Mouse (Mus musculus) neural tube, embryonic 12.5 days (tissue): ENCODE data around the gene Olfr1054. TPM values are rescaled to one million over a fixed set of nuclear protein-coding genes. Genes with fewer than 3 reads are reported as not detected.
"Not testable (repeated sequence)": the region's sequence is repeated elsewhere in the genome, so short reads cannot be mapped to it uniquely, and the experiment has no call there.

Experiments used
- ATAC-seq: fragments of 200-750 bp; cut with Nextera tagmentation; 2 replicates; pipeline ENCODE4 v1.8.0; 2017; ENCODE audit warnings: low read depth, mild to moderate bottlenecking, moderate TSS enrichment, moderate library complexity; ENCODE audit not compliant: low FRiP score
- H3K27ac ChIP-seq: fragments of 300-500 bp; sonication (generic); 2 replicates; pipeline ENCODE4 v1.5.1; 2016
- H3K27me3 ChIP-seq: fragments of 300-500 bp; sonication (generic); replicated peaks from 2 replicates; pipeline ENCODE4 v1.6.1; 2016; ENCODE audit warnings: mild to moderate bottlenecking
- H3K36me3 ChIP-seq: fragments of 300-500 bp; sonication (generic); 2 replicates; pipeline ENCODE4 v1.6.1; 2016; ENCODE audit warnings: mild to moderate bottlenecking
- H3K4me1 ChIP-seq: fragments of 300-500 bp; sonication (generic); 2 replicates; pipeline ENCODE4 v1.6.1; 2016
- H3K4me2 ChIP-seq: fragments of 300-500 bp; sonication (generic); replicated peaks from 2 replicates; pipeline ENCODE4 v1.6.1; 2016; ENCODE audit warnings: mild to moderate bottlenecking
- H3K4me3 ChIP-seq: fragments of 300-500 bp; sonication (generic); 2 replicates; pipeline ENCODE4 v1.5.1; 2016
- H3K9ac ChIP-seq: fragments of 300-500 bp; sonication (generic); 2 replicates; pipeline ENCODE4 v1.6.1; 2016; ENCODE audit warnings: mild to moderate bottlenecking
- H3K9me3 ChIP-seq: fragments of 300-500 bp; sonication (generic); 2 replicates; pipeline ENCODE4 v1.6.1; 2016; ENCODE audit warnings: mild to moderate bottlenecking
- WGBS: fragments of 180-500 bp; shearing (Covaris S2); methylation state at CpG from one replicate; pipeline ENCODE4 v1.1.7; 2016; 5-methylcytosine and 5-hydroxymethylcytosine counted together
- polyA plus RNA-seq: library from polyadenylated mRNA; unstranded; fragments of >200 nt; fragmentation: Nextera tagmentation; extraction: Ambion mirVana; gene quantifications from 2 replicates; pipeline ENCODE4 v1.2.1, GENCODE M21; 2016

Olfr1054 gene
- polyA plus RNA-seq, result not detected in 2 replicates

DNA sequence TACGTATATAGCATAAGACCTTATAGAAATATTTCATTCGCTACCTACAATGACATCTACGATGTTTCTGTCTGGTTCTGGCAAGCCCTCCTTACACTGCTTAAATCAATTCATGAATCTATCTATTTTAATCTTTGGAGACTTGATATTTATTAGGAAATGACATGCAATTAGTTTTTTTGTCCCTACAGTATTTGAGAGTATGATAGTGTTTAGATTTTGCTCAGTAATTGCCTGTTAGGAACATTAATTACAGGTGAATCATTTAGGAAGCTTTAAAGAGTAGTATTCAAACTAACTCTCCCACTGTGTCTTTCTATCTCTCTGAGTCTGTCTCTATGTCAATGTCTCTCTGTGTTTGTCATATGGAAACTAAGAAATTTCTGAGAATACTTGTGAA is at the start of gene Olfr1054:
Olfr1054 (minus strand) TSS at position 101 of the 400 bp plus-strand sequence.
- Histone ChIP-seq H3K4me1 (no peaks in the 10 kb centered on the region), H3K27me3 (no peaks in the 10 kb centered on the region), H3K4me2 (no peak within 1 kb of the TSS), H3K27ac (no peak within 1 kb of the TSS), H3K9me3 (no peaks in the 10 kb centered on the region), H3K4me3 (no peak within 1 kb of the TSS), H3K36me3 (no peaks in the 10 kb centered on the region), H3K9ac (no peak within 1 kb of the TSS)
- ATAC-seq, result no peak
- 85% methylated on average over 3 of the region's 3 CpGs for WGBS

DNA sequence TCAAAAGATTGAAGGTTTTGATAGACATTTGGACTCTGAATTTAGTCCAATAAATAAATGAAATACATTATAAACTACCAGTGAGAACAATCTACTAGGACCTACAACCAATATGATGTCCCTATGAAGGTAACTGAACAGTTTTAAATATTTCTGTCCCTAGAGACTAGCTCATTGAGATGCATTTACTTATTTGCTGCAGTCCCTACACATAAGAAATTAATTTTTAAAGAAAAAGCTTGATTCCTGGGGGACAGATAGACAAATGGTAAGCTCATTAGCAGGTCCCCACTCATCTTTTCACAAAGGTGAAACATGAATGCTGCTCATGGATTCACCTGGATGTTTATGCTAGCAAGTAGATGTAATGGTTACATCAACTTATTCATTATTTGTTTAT is 43.1 kb upstream of the Olfr1054 start, which contains the start of gene Olfr1057:
Olfr1057 (minus strand) TSS at position 101 of the 400 bp plus-strand sequence.
- H3K27ac ChIP-seq, result no peak within 1 kb of the TSS

DNA sequence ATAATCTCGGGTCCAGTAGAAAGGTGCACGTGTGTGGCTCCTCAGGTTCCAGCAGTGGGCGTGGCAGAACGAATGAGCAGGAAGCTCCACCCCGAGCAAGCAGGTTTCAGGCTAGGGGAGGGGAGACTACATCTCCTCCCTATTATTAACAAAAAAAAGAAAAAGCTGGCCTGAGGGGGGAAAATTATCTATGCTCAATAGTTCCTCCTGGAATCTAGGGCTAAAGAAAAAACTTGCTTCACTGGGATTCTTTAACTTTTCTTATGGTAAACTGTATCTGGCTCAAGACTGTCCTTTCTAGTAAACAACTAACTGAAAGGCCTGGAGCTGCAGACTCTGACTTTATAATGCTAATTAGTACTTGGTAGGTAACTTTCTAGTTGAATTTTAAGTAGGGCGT is 31.1 kb upstream of the Olfr1054 start:
- H3K4me2 ChIP-seq, H3K27ac ChIP-seq, H3K4me1 ChIP-seq, H3K9me3 ChIP-seq, ATAC-seq, H3K9ac ChIP-seq, H3K27me3 ChIP-seq, H3K4me3 ChIP-seq, H3K36me3 ChIP-seq: not testable (repeated sequence)
- no CpG with 5 or more reads among the region's 6 CpGs for WGBS

More for the DNA sequence above, 43.1 kb upstream of the Olfr1054 start, which contains the start of gene Olfr1057:
- no peaks in the 10 kb centered on the region for H3K36me3 ChIP-seq
- H3K9me3 ChIP-seq, result no peaks in the 10 kb centered on the region
- no peak within 1 kb of the TSS for H3K4me3 ChIP-seq
- H3K9ac ChIP-seq, result no peak within 1 kb of the TSS
- no peaks in the 10 kb centered on the region for H3K4me1 ChIP-seq
- H3K27me3 ChIP-seq, result no peaks in the 10 kb centered on the region
- no peak within 1 kb of the TSS for H3K4me2 ChIP-seq
- ATAC-seq, result no peak

DNA sequence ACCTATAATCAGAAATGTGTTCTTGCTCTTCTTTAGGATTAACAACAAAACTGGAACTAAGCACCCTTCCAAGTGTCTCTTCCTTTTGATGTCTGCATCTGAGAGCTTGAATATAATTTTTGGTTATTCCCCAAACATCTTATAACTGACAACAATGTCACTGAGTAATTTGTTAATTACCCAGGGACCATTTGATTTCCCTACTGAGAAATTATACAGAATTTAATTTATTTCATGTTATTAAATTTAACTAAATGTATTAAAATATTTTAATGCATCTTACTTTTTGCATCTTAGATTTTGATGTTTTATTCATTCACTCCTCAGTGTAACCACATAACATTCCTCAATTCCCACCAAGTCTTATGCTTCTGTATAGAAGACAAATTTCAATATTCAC is 27.1 kb upstream of the Olfr1054 start, which contains the start of gene Olfr1056:
Olfr1056 (minus strand) TSS at position 101 of the 400 bp plus-strand sequence.
- H3K4me3 ChIP-seq, result no peak within 1 kb of the TSS
- ATAC-seq, result no peak
- H3K4me1 ChIP-seq, result no peaks in the 10 kb centered on the region
- no peaks in the 10 kb centered on the region for H3K27me3 ChIP-seq
- no peaks in the 10 kb centered on the region for H3K9me3 ChIP-seq
- H3K4me2 ChIP-seq, result no peak within 1 kb of the TSS
- H3K9ac ChIP-seq, result no peak within 1 kb of the TSS
- H3K27ac ChIP-seq, result no peak within 1 kb of the TSS
- H3K36me3 ChIP-seq, result no peaks in the 10 kb centered on the region

DNA sequence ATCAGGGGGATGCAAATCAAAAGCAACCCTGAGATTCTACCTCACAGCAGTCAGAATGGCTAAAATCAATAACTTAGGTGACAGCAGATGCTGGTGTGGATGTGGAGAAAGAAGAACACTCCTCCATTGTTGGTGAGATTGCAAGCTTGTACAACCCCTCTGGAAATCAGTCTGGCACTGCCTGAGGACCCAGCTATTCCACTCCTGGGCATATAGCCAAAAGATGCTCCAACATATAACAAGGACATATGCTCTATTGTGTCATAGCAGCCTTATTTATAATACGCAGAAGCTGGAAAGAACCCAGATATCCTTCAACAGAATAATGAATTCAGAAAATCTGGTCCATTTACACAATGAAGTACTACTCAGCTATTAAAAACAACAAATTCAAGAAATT is 16.5 kb upstream of the Olfr1054 start:
- not testable (repeated sequence) for H3K27ac ChIP-seq, H3K4me1 ChIP-seq, H3K9ac ChIP-seq, ATAC-seq, H3K4me2 ChIP-seq, H3K4me3 ChIP-seq, H3K27me3 ChIP-seq, H3K36me3 ChIP-seq, H3K9me3 ChIP-seq
- 89% methylated on average over 1 of the region's 1 CpGs for WGBS

DNA sequence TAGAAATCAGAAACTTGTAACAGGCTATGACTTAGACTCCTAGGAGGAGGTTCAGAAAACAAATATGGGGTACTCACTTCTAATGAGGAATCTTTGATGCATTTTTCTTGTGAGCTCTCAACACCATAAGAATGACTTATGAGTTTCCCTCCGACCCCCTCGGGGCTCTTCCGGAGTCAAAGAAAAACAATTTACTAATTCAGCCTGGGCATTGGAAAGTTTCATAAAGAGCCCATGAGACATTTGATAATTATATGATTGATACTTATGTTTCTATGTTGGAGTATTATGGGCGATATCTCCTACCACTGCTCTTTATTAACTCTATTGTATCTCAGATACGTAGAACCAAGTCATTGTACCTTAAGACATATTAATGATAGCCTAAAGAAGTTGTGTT is 15.0 kb upstream of the Olfr1054 start, which contains the start of gene Olfr1055:
Olfr1055 (minus strand) TSS at position 101 of the 400 bp plus-strand sequence.
- Histone ChIP-seq H3K36me3 (no peaks in the 10 kb centered on the region), H3K9ac (no peak within 1 kb of the TSS), H3K4me1 (no peaks in the 10 kb centered on the region), H3K4me2 (no peak within 1 kb of the TSS), H3K4me3 (no peak within 1 kb of the TSS), H3K27ac (no peak within 1 kb of the TSS), H3K27me3 (no peaks in the 10 kb centered on the region), H3K9me3 (no peaks in the 10 kb centered on the region)
- 92% methylated on average over 5 of the region's 5 CpGs for WGBS
- ATAC-seq, result no peak

DNA sequence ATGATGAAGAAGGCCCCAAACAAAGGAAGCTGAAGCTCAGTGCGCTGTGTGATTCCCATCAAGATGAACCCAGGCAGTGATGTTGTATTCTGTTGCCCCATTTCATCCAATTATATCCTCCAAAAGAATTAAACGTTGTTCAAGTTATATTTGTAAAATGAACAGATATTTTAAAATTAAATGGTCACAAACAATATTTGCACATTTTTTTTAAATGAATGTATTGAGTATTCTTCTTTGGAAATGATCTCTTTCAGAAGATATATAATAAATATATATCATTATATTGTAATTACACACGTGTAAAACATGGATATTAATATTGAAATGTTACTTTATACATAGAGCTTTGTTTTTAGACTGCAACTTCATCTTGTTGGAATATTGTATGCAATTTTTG is 20.0 kb downstream of the Olfr1054 start, which contains the start of gene Olfr1053:
Olfr1053 (minus strand) TSS at position 101 of the 400 bp plus-strand sequence.
- Histone ChIP-seq H3K9me3 (no peaks in the 10 kb centered on the region), H3K27me3 (no peaks in the 10 kb centered on the region), H3K36me3 (no peaks in the 10 kb centered on the region), H3K9ac (no peak within 1 kb of the TSS), H3K4me2 (no peak within 1 kb of the TSS), H3K27ac (no peak within 1 kb of the TSS), H3K4me3 (no peak within 1 kb of the TSS), H3K4me1 (no peaks in the 10 kb centered on the region)
- no peak for ATAC-seq
- WGBS, result 57% methylated on average over 3 of the region's 3 CpGs

DNA sequence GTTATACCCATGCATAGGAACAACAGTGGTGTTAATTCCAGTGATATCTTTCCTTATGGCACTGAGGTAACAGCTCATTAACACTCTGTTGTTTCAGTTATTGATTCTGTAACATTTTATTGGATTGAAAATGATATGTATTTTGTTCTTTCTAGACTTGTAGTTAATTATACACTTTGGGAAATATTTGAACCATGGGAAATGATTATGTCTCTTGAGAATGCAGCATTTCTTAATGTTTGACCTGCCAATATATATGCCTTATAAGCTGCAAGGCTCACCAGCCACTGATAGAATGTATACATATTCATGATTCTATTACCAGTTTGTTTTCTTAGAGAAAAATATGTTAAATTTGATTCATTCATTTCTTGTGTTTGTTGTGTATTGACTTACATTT is 43.1 kb downstream of the Olfr1054 start, which contains the start of gene Olfr1052:
Olfr1052 (plus strand) TSS at position 301 of the 400 bp plus-strand sequence.
- no peak within 1 kb of the TSS for H3K4me2 ChIP-seq
- H3K27me3 ChIP-seq, result no peaks in the 10 kb centered on the region
- no peaks in the 10 kb centered on the region for H3K9me3 ChIP-seq
- H3K36me3 ChIP-seq, result no peaks in the 10 kb centered on the region
- H3K4me3 ChIP-seq, result no peak within 1 kb of the TSS
- H3K9ac ChIP-seq, result no peak within 1 kb of the TSS
- H3K4me1 ChIP-seq, result no peaks in the 10 kb centered on the region
- no peak for ATAC-seq
- H3K27ac ChIP-seq, result no peak within 1 kb of the TSS

Other genes starting within 250 kb of the Olfr1054 start
- not detected in 2 replicates for gene Olfr1037, start 248.0 kb downstream of the Olfr1054 start, polyA plus RNA-seq
- gene Olfr1039, start 199.5 kb downstream of the Olfr1054 start, polyA plus RNA-seq, result not detected in 2 replicates
- not detected in 2 replicates for gene Olfr1040, start 188.7 kb downstream of the Olfr1054 start, polyA plus RNA-seq
- not detected in 2 replicates for gene Olfr1042, start 173.6 kb downstream of the Olfr1054 start, polyA plus RNA-seq
- not detected in 2 replicates for gene Olfr1043, start 167.9 kb downstream of the Olfr1054 start, polyA plus RNA-seq
- not detected in 2 replicates for gene Olfr1044, start 157.6 kb downstream of the Olfr1054 start, polyA plus RNA-seq
- not detected in 2 replicates for gene Olfr52, start 149.8 kb downstream of the Olfr1054 start, polyA plus RNA-seq
- gene Olfr1045, start 132.4 kb downstream of the Olfr1054 start, polyA plus RNA-seq, result not detected in 2 replicates
- gene Olfr1046, start 116.1 kb downstream of the Olfr1054 start, polyA plus RNA-seq, result not detected in 2 replicates
- gene Olfr1047, start 104.0 kb downstream of the Olfr1054 start, polyA plus RNA-seq, result not detected in 2 replicates
- not detected in 2 replicates for gene Olfr1048, start 95.1 kb downstream of the Olfr1054 start, polyA plus RNA-seq
- gene Olfr1049, start 77.1 kb downstream of the Olfr1054 start, polyA plus RNA-seq, result not detected in 2 replicates
- not detected in 2 replicates for gene Olfr1051, start 56.3 kb downstream of the Olfr1054 start, polyA plus RNA-seq
- not detected in 2 replicates for gene Olfr1052, start 43.0 kb downstream of the Olfr1054 start, polyA plus RNA-seq
- gene Olfr1053, start 20.1 kb downstream of the Olfr1054 start, polyA plus RNA-seq, result not detected in 2 replicates
- gene Olfr1055, start 14.9 kb upstream of the Olfr1054 start, polyA plus RNA-seq, result not detected in 2 replicates
- gene Olfr1056, start 27.0 kb upstream of the Olfr1054 start, polyA plus RNA-seq, result not detected in 2 replicates
- gene Olfr1057, start 43.0 kb upstream of the Olfr1054 start, polyA plus RNA-seq, result not detected in 2 replicates
- gene Olfr1058, start 53.1 kb upstream of the Olfr1054 start, polyA plus RNA-seq, result not detected in 2 replicates
- gene Olfr1061, start 78.6 kb upstream of the Olfr1054 start, polyA plus RNA-seq, result not detected in 2 replicates
- not detected in 2 replicates for gene Olfr1062, start 91.3 kb upstream of the Olfr1054 start, polyA plus RNA-seq
- gene Olfr1065, start 115.2 kb upstream of the Olfr1054 start, polyA plus RNA-seq, result not detected in 2 replicates
- not detected in 2 replicates for gene Olfr1066, start 120.8 kb upstream of the Olfr1054 start, polyA plus RNA-seq
- not detected in 2 replicates for gene Olfr228, start 152.0 kb upstream of the Olfr1054 start, polyA plus RNA-seq
- not detected in 2 replicates for gene Olfr1076, start 173.0 kb upstream of the Olfr1054 start, polyA plus RNA-seq
- gene Olfr1079, start 207.0 kb upstream of the Olfr1054 start, polyA plus RNA-seq, result not detected in 2 replicates
- gene Olfr1080, start 222.8 kb upstream of the Olfr1054 start, polyA plus RNA-seq, result not detected in 2 replicates